Comparison of ENCODE assay signal across 8 mouse cellular contexts in genomic region chr1:79640151-79640550, GRCm38 (mm10). TPM values are rescaled to one million over a fixed set of nuclear protein-coding genes. Genes with fewer than 3 reads are reported as not detected.
DNase-seq lines count a peak whose midpoint lies in the region; ATAC-seq and TF ChIP-seq lines count a peak whose summit lies in the region.

No protein-coding gene starts in this region.

- peak; percentile 81 for TF ChIP-seq CTCF in kidney, postnatal 0 days (IDR thresholded peaks at IDR 0.05; ENCODE audit: low read depth)
- peak; percentile 63 for TF ChIP-seq CTCF in liver, postnatal 0 days (IDR thresholded peaks at IDR 0.05; ENCODE audit: low read depth)

- H3K9me3 ChIP-seq in kidney, postnatal 0 days (replicated peaks; ENCODE audit: low read length) = no peaks in the 10 kb centered on the region
- H3K9me3 ChIP-seq in liver, postnatal 0 days (ENCODE audit: low read length) = no peaks in the 10 kb centered on the region

- H3K27me3 ChIP-seq in kidney, postnatal 0 days (ENCODE audit: insufficient read depth, low read length) = no peaks in the 10 kb centered on the region
- H3K27me3 ChIP-seq in liver, postnatal 0 days (ENCODE audit: insufficient read depth, low read length) = no peaks in the 10 kb centered on the region

- H3K36me3 ChIP-seq in kidney, postnatal 0 days (ENCODE audit: insufficient read depth, low read length) = no peaks in the 10 kb centered on the region
- no peaks in the 10 kb centered on the region for H3K36me3 ChIP-seq in liver, postnatal 0 days (replicated peaks; ENCODE audit: insufficient read depth, low read length)

- no peaks in the 10 kb centered on the region for H3K4me1 ChIP-seq in kidney, postnatal 0 days (replicated peaks; ENCODE audit: insufficient read depth, low read length)
- H3K4me1 ChIP-seq in liver, postnatal 0 days (ENCODE audit: insufficient read depth) = no peaks in the 10 kb centered on the region

- no peak for ATAC-seq in kidney, postnatal 0 days (replicated peaks; ENCODE audit: low FRiP score, low read depth)
- ATAC-seq in liver, postnatal 0 days = no peak
- no peak for ATAC-seq in inflammation-experienced regulatory T-cells, adult 6 months

- 59% methylated on average over 7 of the region's 7 CpGs for WGBS in kidney, postnatal 0 days
- 75% methylated on average over 7 of the region's 7 CpGs for WGBS in liver, postnatal 0 days (ENCODE audit: insufficient replicate concordance)

- no peak overlapping the region for H3K9ac ChIP-seq in kidney, postnatal 0 days (ENCODE audit: low read depth, low read length)
- H3K9ac ChIP-seq in liver, postnatal 0 days (replicated peaks) = no peak overlapping the region

- peak; percentile 10 for DNase-seq in ovary, adult 18-20 months (ENCODE audit: low spot score)
- DNase-seq in ovary, postnatal 10 days (ENCODE audit: low spot score) = no peak
- DNase-seq in cerebellum, adult 9-10 months = peak; percentile 69
- peak; percentile 36 to 68 for DNase-seq in frontal cortex, postnatal 10 days (ENCODE audit: low spot score in 2 of 2)
- peak; percentile 73 for DNase-seq in kidney, postnatal 0 days (ENCODE audit: low spot score)
- DNase-seq in liver, postnatal 0 days = peak; percentile 34
- DNase-seq in retina, postnatal 1 day = peak; percentile 78

- no peak overlapping the region for H3K4me2 ChIP-seq in kidney, postnatal 0 days (ENCODE audit: low read length)
- no peak overlapping the region for H3K4me2 ChIP-seq in liver, postnatal 0 days (ENCODE audit: low read depth, low read length)

- no peak overlapping the region for H3K27ac ChIP-seq in kidney, postnatal 0 days
- no peak overlapping the region for H3K27ac ChIP-seq in liver, postnatal 0 days (ENCODE audit: low read depth)

- TF ChIP-seq EP300 in liver, postnatal 0 days (IDR thresholded peaks at IDR 0.05; ENCODE audit: low read depth) = no peak

- H3K4me3 ChIP-seq in kidney, postnatal 0 days (replicated peaks; ENCODE audit: low read depth, low read length) = no peak overlapping the region
- no peak overlapping the region for H3K4me3 ChIP-seq in liver, postnatal 0 days (ENCODE audit: low read depth, low read length)

RNA-seq across cellular contexts. Expression of gene Ap1s3, which starts 31.6 kb away (rescaled TPM):
- polyA plus RNA-seq in kidney, postnatal 0 days (2015; fragmentation: Nextera tagmentation; extraction: Ambion mirVana) = 0.97 and 1.5 TPM in 2 replicates
- 0.24 and 0.27 TPM in 2 replicates for polyA plus RNA-seq in liver, postnatal 0 days (2015; fragmentation: Nextera tagmentation; extraction: Ambion mirVana)
- 1 to 10 TPM; 1.8 to 3.5 (median 3.0) TPM for polyA plus RNA-seq in inflammation-experienced regulatory T-cells, adult 6 months (2017; shearing (Covaris generic))
